Mouse (Mus musculus) G1E-ER4 (cell line): ENCODE measurements around the gene Lce3e. TPM values are rescaled to one million over a fixed set of nuclear protein-coding genes. Genes with fewer than 3 reads are reported as not detected.

Source experiments
- GATA1 ChIP-seq: IDR thresholded peaks from one replicate; pipeline ENCODE4 v1.8.0; 2012; ENCODE audit warnings: low read length, inconsistent platforms
- polyA plus RNA-seq: library from polyadenylated mRNA; stranded (reverse); fragments of >175 nt; gene quantifications from 2 replicates; pipeline ENCODE4 v1.2.3, GENCODE M21; 2012

Lce3e gene
- not detected in 2 replicates for polyA plus RNA-seq

DNA sequence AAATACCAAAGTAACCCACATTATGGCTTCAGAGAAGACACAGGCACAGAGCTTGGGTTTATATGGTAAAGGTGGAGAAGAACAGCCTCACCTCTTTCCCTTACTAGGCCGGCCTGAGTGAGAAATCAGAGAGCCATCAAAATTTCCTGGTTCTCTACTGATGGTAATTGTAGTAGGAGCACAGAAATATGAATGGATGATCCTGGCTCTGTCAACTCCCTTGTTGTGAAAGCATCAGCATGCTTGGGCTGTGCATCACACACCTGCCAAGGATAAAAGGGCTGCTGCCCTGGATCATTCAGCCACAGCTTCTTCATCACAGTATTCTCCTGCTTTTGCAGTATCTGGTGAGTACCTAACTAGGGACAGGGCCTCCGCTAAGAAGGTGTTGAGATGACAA lies at the start of gene Lce3e:
TSS of gene Lce3e (plus strand) at position 301 of the 400 bp plus-strand sequence.
- no peak for TF ChIP-seq GATA1

- no peak for TF ChIP-seq GATA1
Observed at GRCm38 (mm10) chr3:92920364-92920763, 46.5 kb upstream of the Lce3e start.

DNA sequence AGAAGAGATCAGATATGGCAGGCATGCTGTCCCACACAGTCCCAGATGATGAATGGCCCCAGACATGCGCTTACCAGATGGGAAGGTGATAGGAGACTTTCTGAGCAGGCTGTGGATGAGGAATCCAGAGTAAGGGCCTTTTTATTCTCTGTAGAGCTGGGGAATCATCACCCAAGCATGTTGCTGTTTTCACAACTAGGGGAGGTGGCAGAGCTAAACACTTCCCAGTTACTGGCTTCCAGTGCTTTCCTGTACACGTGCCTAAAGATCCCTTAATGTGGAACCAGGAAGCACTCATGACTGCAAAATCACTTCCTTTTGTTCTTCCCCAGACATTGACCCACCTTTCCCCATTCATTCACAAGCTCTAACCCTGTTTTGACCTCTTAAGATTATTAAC lies 40.7 kb upstream of the Lce3e start, which contains the start of gene Lce3a:
TSS of gene Lce3a (minus strand) at position 101 of the 400 bp plus-strand sequence.
- TF ChIP-seq GATA1: no peak

- TF ChIP-seq GATA1: no peak
Observed at GRCm38 (mm10) chr3:92932679-92933078, 34.2 kb upstream of the Lce3e start, which contains the start of gene Lce3b. Lce3b (plus strand) TSS chr3:92932979.

GRCm38 (mm10) chr3:92944186-92944585 lies 22.7 kb upstream of the Lce3e start, which contains the start of gene Lce3c:
Lce3c (plus strand) TSS chr3:92944486.
- TF ChIP-seq GATA1: no peak

DNA sequence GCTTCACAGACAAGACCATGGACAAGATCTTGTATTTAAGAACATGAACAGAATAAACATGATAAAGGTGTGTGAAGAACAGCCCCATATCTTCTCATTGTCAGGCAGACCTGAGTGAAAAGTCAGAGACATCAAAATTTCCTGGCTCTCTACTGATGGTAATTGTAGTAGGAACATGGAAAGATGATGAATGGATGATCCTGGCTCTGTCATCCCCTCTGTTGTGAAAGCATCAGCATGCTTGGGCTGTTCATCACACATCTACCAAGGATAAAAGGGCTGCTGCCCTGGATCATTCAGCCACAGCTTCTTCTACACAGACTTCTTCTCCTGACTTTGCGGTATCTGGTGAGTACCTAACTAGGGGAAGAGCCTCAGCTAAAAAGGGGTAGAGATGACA lies 9.8 kb upstream of the Lce3e start, which contains the start of gene Lce3d:
TSS of gene Lce3d (plus strand) at position 301 of the 400 bp plus-strand sequence.
- TF ChIP-seq GATA1: no peak

GRCm38 (mm10) chr3:92978484-92978883 lies 11.6 kb downstream of the Lce3e start:
- TF ChIP-seq GATA1: no peak

DNA sequence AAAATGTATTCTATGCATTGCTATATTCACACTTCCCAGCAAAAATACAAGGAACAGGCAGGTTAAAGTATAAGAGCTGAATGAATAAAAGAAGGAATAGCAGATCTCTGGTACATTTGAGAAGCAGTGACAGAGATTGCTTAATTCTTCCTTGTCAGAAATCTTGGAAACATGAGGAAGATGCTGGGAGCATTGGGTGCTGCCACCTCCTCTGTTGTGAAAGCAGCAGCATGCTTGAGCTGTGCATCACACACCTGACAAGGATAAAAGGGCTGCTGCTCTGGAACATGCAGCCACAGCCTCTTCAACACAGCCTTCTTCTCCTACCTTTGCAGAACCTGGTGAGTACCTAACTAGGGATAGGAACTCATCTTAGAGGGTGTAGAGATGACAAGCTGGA lies 25.1 kb downstream of the Lce3e start, which contains the start of gene Lce3f:
TSS of gene Lce3f (plus strand) at position 301 of the 400 bp plus-strand sequence.
- no peak for TF ChIP-seq GATA1

DNA sequence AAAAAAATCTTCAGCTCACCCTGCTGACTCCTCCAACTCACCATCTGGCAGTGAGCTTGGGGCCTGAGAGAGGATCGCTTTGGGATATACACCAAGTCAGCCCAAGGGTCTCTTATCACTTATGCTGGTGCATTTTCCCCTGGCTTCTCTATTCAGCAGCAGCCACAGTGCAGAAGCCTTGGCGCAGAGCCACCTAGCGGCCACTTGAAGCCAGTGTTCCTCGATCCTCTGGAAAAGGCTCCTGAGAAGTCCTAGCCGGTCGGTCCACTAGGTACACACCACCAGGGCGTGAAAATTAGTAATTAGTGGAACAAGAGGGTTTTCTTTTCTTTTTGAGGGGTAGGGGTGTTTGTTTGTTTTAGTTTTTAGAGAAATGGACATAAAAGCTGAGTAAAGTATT lies 31.8 kb downstream of the Lce3e start:
- no peak for TF ChIP-seq GATA1

DNA sequence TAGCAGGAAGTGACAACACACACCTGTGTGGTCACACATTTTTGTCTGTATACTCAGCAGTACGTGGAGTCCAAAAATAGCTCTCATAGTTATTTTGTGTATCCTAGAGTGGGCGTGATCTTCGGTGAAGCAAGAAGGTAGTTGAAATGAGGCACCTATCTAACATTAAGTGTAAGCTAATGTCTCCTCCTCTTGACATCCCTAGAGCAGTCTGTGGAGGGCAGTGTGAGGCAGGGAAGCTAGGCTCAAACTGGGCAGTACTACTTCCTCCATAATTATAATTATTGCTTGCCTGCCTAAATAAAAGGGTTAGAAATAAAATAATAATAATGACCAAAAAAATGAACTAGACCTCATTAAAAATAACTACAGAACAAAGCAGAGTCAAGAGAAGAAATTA lies 33.8 kb downstream of the Lce3e start:
- no peak for TF ChIP-seq GATA1

DNA sequence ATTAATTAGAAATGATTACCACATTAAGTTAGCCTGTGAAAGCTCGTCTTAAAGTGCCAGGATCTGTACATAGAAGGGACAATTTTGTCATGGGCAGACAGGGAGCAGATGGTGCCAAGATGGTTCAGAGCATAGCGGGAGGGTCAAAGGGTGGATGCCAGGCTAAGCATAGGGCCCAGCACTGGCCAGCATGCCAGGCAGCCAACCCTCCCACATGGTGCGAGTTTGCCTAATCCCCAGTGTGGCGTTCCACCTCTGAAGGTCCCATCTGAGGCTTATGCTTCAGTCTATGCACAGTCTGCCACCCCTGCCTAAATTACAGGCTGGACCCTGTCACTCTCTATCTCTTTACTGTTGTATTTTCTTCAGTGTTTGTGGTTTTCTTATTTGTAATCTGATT lies 36.0 kb downstream of the Lce3e start:
- no peak for TF ChIP-seq GATA1

GRCm38 (mm10) chr3:93014378-93014801 lies 47.5 kb downstream of the Lce3e start:
- TF ChIP-seq GATA1: no peak

- TF ChIP-seq GATA1: no peak
Observed at GRCm38 (mm10) chr3:93014871-93015270, 48.0 kb downstream of the Lce3e start.

- TF ChIP-seq GATA1: no peak
Observed at GRCm38 (mm10) chr3:93015460-93016104, 48.7 kb downstream of the Lce3e start, which contains the start of gene Crct1. Crct1 (minus strand) TSS chr3:93015687.

Other genes starting within 250 kb of the Lce3e start
- not detected in 2 replicates for gene Lce1f, start 246.7 kb upstream of the Lce3e start, polyA plus RNA-seq
- not detected in 2 replicates for gene Gm38119, start 228.0 kb upstream of the Lce3e start, polyA plus RNA-seq
- gene Lce1g, start 214.7 kb upstream of the Lce3e start, polyA plus RNA-seq: not detected in 2 replicates
- gene Lce1h, start 202.0 kb upstream of the Lce3e start, polyA plus RNA-seq: not detected in 2 replicates
- gene Lce1i, start 188.2 kb upstream of the Lce3e start, polyA plus RNA-seq: not detected in 2 replicates
- gene Lce1j, start 176.5 kb upstream of the Lce3e start, polyA plus RNA-seq: not detected in 2 replicates
- not detected in 2 replicates for gene Lce1k, start 159.2 kb upstream of the Lce3e start, polyA plus RNA-seq
- gene Kprp, start 139.8 kb upstream of the Lce3e start, polyA plus RNA-seq: not detected in 2 replicates
- gene Lce1l, start 115.8 kb upstream of the Lce3e start, polyA plus RNA-seq: not detected in 2 replicates
- gene 2310050C09Rik, start 96.8 kb upstream of the Lce3e start, polyA plus RNA-seq: not detected in 2 replicates
- not detected in 2 replicates for gene Lce3a, start 40.8 kb upstream of the Lce3e start, polyA plus RNA-seq
- not detected in 2 replicates for gene Lce3b, start 34.1 kb upstream of the Lce3e start, polyA plus RNA-seq
- gene Lce3c, start 22.6 kb upstream of the Lce3e start, polyA plus RNA-seq: not detected in 2 replicates
- not detected in 2 replicates for gene Lce3d, start 9.7 kb upstream of the Lce3e start, polyA plus RNA-seq
- gene Lce3f, start 25.2 kb downstream of the Lce3e start, polyA plus RNA-seq: not detected in 2 replicates
- gene Crct1, start 48.6 kb downstream of the Lce3e start, polyA plus RNA-seq: not detected in 2 replicates
- not detected in 2 replicates for gene Lce1m, start 52.0 kb downstream of the Lce3e start, polyA plus RNA-seq
- not detected in 2 replicates for gene Gm4858, start 101.8 kb downstream of the Lce3e start, polyA plus RNA-seq
- gene Crnn, start 177.7 kb downstream of the Lce3e start, polyA plus RNA-seq: not detected in 2 replicates
- gene Flg2, start 230.2 kb downstream of the Lce3e start, polyA plus RNA-seq: not detected in 2 replicates